Mouse (Mus musculus) ES-Bruce4 (cell line): Measurements from ENCODE around the gene Arhgef1. TPM values are rescaled to one million over a fixed set of nuclear protein-coding genes. Genes with fewer than 3 reads are reported as not detected.

Experiments used
- H3K27ac ChIP-seq: 2 replicates; pipeline ENCODE4 v1.5.1; 2012; ENCODE audit warnings: low read length, inconsistent platforms; ENCODE audit not compliant: insufficient read depth
- H3K27me3 ChIP-seq: 2 replicates; pipeline ENCODE4 v1.6.1; 2012; ENCODE audit warnings: mild to moderate bottlenecking, low read length, inconsistent platforms; ENCODE audit not compliant: control insufficient read depth, poor library complexity, insufficient read depth, severe bottlenecking
- H3K36me3 ChIP-seq: 2 replicates; pipeline ENCODE4 v1.6.1; 2012; ENCODE audit warnings: inconsistent platforms, mild to moderate bottlenecking, low read length, moderate library complexity; ENCODE audit not compliant: control insufficient read depth, poor library complexity, insufficient read depth, severe bottlenecking
- H3K4me1 ChIP-seq: one replicate; pipeline ENCODE4 v1.8.1; 2011; ENCODE audit warnings: low read length; ENCODE audit not compliant: control insufficient read depth, insufficient read depth
- H3K4me3 ChIP-seq: 2 replicates; pipeline ENCODE4 v1.5.1; 2011; ENCODE audit warnings: low read depth, mild to moderate bottlenecking, low read length
- H3K9ac ChIP-seq: 2 replicates; pipeline ENCODE4 v1.6.1; 2012; ENCODE audit warnings: low read depth, mild to moderate bottlenecking, inconsistent platforms; ENCODE audit not compliant: poor library complexity, severe bottlenecking
- H3K9me3 ChIP-seq: replicated peaks from 2 replicates; pipeline ENCODE4 v1.6.1; 2012; ENCODE audit warnings: mild to moderate bottlenecking, low read length, inconsistent platforms; ENCODE audit not compliant: control insufficient read depth, poor library complexity, insufficient read depth, severe bottlenecking
- CTCF ChIP-seq: IDR thresholded peaks from one replicate; pipeline ENCODE4 v1.8.1; 2011; ENCODE audit warnings: low read depth, low read length
- EP300 ChIP-seq: IDR thresholded peaks from 2 replicates; pipeline ENCODE4 v1.6.1; 2011; ENCODE audit warnings: low read depth, low read length; ENCODE audit not compliant: insufficient read depth
- POLR2A ChIP-seq: IDR thresholded peaks from one replicate; pipeline ENCODE4 v1.8.1; 2011; ENCODE audit warnings: low read length; ENCODE audit not compliant: insufficient read depth
- polyA plus RNA-seq: library from polyadenylated mRNA; stranded (reverse); fragments of >200 nt; gene quantifications from 2 replicates; pipeline ENCODE4 v1.2.4, GENCODE M21; 2011; ENCODE audit warnings: low read depth; ENCODE audit not compliant: missing spikeins, insufficient read depth, insufficient read length

Gene Arhgef1
- polyA plus RNA-seq, 1 experiment: 90.5 TPM

- no peak overlapping the region for H3K9ac ChIP-seq
- H3K27ac ChIP-seq: no peak overlapping the region
- TF ChIP-seq POLR2A (no peak), CTCF (no peak), EP300 (no peak)
- no peaks in the 10 kb centered on the region for H3K9me3 ChIP-seq
- H3K27me3 ChIP-seq: no peaks in the 10 kb centered on the region
- no peaks in the 10 kb centered on the region for H3K4me1 ChIP-seq
- no peak overlapping the region for H3K4me3 ChIP-seq
- peaks cover 22% of the 10 kb centered on the region for H3K36me3 ChIP-seq
Measured at GRCm38 (mm10) chr7:24918763-24919323, 16.1 kb downstream of the Arhgef1 start.

- no peaks in the 10 kb centered on the region for H3K9me3 ChIP-seq
- no peak for TF ChIP-seq POLR2A
- TF ChIP-seq EP300: no peak
- no peak for TF ChIP-seq CTCF
- H3K27me3 ChIP-seq: no peaks in the 10 kb centered on the region
- no peaks in the 10 kb centered on the region for H3K4me1 ChIP-seq
- no peak overlapping the region for H3K9ac ChIP-seq
- no peak overlapping the region for H3K27ac ChIP-seq
- H3K36me3 ChIP-seq: peaks cover 26% of the 10 kb centered on the region
- no peak overlapping the region for H3K4me3 ChIP-seq
Measured at GRCm38 (mm10) chr7:24919728-24920127, 17.0 kb downstream of the Arhgef1 start.

DNA sequence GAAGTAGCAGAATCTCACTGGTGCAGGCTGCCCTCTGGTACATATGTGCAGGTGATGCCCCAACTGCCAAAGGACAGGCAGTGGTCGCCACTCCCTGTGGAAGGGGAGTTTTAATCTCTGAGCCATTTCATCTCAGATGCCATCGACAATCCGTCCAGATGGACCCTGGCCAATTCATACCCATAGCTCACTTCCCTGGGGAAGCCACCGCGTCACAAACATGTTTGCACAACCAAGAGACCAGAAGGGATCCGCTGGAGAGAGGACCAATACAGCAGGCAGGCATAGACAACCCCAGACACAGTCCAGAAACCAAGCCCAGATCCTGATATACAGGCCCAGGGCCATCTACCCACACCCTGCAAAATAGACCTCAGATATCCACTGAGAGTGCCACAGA is 27.8 kb downstream of the Arhgef1 start:
- no peak overlapping the region for H3K4me3 ChIP-seq

GRCm38 (mm10) chr7:24931651-24932050 is 28.9 kb downstream of the Arhgef1 start:
- H3K4me3 ChIP-seq: no peak overlapping the region
- no peaks in the 10 kb centered on the region for H3K36me3 ChIP-seq

More for the DNA sequence above, 27.8 kb downstream of the Arhgef1 start:
- H3K9me3 ChIP-seq: no peaks in the 10 kb centered on the region
- no peak for TF ChIP-seq EP300
- no peak for TF ChIP-seq CTCF
- TF ChIP-seq POLR2A: no peak
- no peak overlapping the region for H3K27ac ChIP-seq
- H3K4me1 ChIP-seq: no peaks in the 10 kb centered on the region
- H3K9ac ChIP-seq: no peak overlapping the region
- H3K27me3 ChIP-seq: no peaks in the 10 kb centered on the region
- peaks cover 6% of the 10 kb centered on the region for H3K36me3 ChIP-seq

GRCm38 (mm10) chr7:24943641-24944040 is 40.9 kb downstream of the Arhgef1 start:
- peaks cover 11% of the 10 kb centered on the region for H3K4me1 ChIP-seq
- peak overlapping the region; percentile 37; the same call in 1 of the 2 replicates for H3K4me3 ChIP-seq
- peaks cover 14% of the 10 kb centered on the region for H3K27me3 ChIP-seq
- no peaks in the 10 kb centered on the region for H3K36me3 ChIP-seq
- H3K9ac ChIP-seq: no peak overlapping the region
- H3K9me3 ChIP-seq: no peaks in the 10 kb centered on the region
- no peak for TF ChIP-seq CTCF
- no peak overlapping the region for H3K27ac ChIP-seq

More at GRCm38 (mm10) chr7:24931651-24932050, 28.9 kb downstream of the Arhgef1 start:
- no peak for TF ChIP-seq CTCF
- no peak for TF ChIP-seq POLR2A
- no peak for TF ChIP-seq EP300
- H3K9ac ChIP-seq: no peak overlapping the region
- H3K4me1 ChIP-seq: no peaks in the 10 kb centered on the region
- H3K9me3 ChIP-seq: no peaks in the 10 kb centered on the region
- H3K27me3 ChIP-seq: no peaks in the 10 kb centered on the region
- no peak overlapping the region for H3K27ac ChIP-seq

- TF ChIP-seq POLR2A (no peak), EP300 (no peak), CTCF (no peak)
- Histone ChIP-seq H3K27me3 (peaks cover 14% of the 10 kb centered on the region), H3K36me3 (no peaks in the 10 kb centered on the region), H3K4me3 (peak within 1 kb of the TSS; percentile 68), H3K4me1 (peaks cover 11% of the 10 kb centered on the region), H3K9ac (peak within 1 kb of the TSS; percentile 33; the same call in 1 of the 2 replicates), H3K9me3 (no peaks in the 10 kb centered on the region), H3K27ac (no peak within 1 kb of the TSS)
Measured at GRCm38 (mm10) chr7:24944257-24944950, 41.7 kb downstream of the Arhgef1 start, which contains the start of gene Gm4881. TSS of gene Gm4881 (minus strand) at chr7:24944494.
